Mouse (Mus musculus): ENCODE measurements around the gene Gng12.
"Not testable (repeated sequence)": the region's sequence is repeated elsewhere in the genome, so short reads cannot be mapped to it uniquely, and the experiment has no call there.

Gng12 gene

GRCm38 (mm10) chr6:66896119-66896920 is at the start of gene Gng12:
Gene Gng12, plus strand, starts transcription at chr6:66896397.
- peak; percentile 59 for DNase-seq

- no peak for DNase-seq
Observed at GRCm38 (mm10) chr6:66848936-66849335, 47.3 kb upstream of the Gng12 start.

GRCm38 (mm10) chr6:66856236-66856635 is 40.0 kb upstream of the Gng12 start:
- DNase-seq, result no peak

GRCm38 (mm10) chr6:66858356-66858755 is 37.8 kb upstream of the Gng12 start:
- no peak for DNase-seq

GRCm38 (mm10) chr6:66859391-66859790 is 36.8 kb upstream of the Gng12 start:
- DNase-seq, result no peak

GRCm38 (mm10) chr6:66864463-66864862 is 31.7 kb upstream of the Gng12 start:
- no peak for DNase-seq

- no peak for DNase-seq
Observed at GRCm38 (mm10) chr6:66866295-66866694, 29.9 kb upstream of the Gng12 start.

- not testable (repeated sequence) for DNase-seq
Observed at GRCm38 (mm10) chr6:66877048-66877447, 19.1 kb upstream of the Gng12 start.

- no peak for DNase-seq
Observed at GRCm38 (mm10) chr6:66890349-66891158, 5.6 kb upstream of the Gng12 start.

GRCm38 (mm10) chr6:66893950-66894349 is 2.2 kb upstream of the Gng12 start:
- no peak for DNase-seq

- DNase-seq, result no peak
Observed at GRCm38 (mm10) chr6:66894999-66895398, 1.2 kb upstream of the Gng12 start.

- peak; percentile 12 for DNase-seq
Observed at GRCm38 (mm10) chr6:66896921-66897645, 886 bp downstream of the Gng12 start.

GRCm38 (mm10) chr6:66897994-66898393 is 1.8 kb downstream of the Gng12 start:
- no peak for DNase-seq

GRCm38 (mm10) chr6:66901926-66902325 is 5.7 kb downstream of the Gng12 start:
- no peak for DNase-seq

- DNase-seq, result no peak
Observed at GRCm38 (mm10) chr6:66903206-66903605, 7.0 kb downstream of the Gng12 start.

GRCm38 (mm10) chr6:66903720-66904119 is 7.5 kb downstream of the Gng12 start:
- DNase-seq, result no peak

GRCm38 (mm10) chr6:66906244-66906643 is 10.0 kb downstream of the Gng12 start:
- DNase-seq, result no peak

GRCm38 (mm10) chr6:66908327-66908973 is 12.3 kb downstream of the Gng12 start:
- DNase-seq, result no peak

- DNase-seq, result no peak
Observed at GRCm38 (mm10) chr6:66910493-66911435, 14.6 kb downstream of the Gng12 start.

- DNase-seq, result no peak
Observed at GRCm38 (mm10) chr6:66913355-66913754, 17.2 kb downstream of the Gng12 start.

GRCm38 (mm10) chr6:66915592-66915991 is 19.4 kb downstream of the Gng12 start:
- no peak for DNase-seq

- DNase-seq, result no peak
Observed at GRCm38 (mm10) chr6:66917032-66917431, 20.8 kb downstream of the Gng12 start.
